In the genomic region with DNA sequence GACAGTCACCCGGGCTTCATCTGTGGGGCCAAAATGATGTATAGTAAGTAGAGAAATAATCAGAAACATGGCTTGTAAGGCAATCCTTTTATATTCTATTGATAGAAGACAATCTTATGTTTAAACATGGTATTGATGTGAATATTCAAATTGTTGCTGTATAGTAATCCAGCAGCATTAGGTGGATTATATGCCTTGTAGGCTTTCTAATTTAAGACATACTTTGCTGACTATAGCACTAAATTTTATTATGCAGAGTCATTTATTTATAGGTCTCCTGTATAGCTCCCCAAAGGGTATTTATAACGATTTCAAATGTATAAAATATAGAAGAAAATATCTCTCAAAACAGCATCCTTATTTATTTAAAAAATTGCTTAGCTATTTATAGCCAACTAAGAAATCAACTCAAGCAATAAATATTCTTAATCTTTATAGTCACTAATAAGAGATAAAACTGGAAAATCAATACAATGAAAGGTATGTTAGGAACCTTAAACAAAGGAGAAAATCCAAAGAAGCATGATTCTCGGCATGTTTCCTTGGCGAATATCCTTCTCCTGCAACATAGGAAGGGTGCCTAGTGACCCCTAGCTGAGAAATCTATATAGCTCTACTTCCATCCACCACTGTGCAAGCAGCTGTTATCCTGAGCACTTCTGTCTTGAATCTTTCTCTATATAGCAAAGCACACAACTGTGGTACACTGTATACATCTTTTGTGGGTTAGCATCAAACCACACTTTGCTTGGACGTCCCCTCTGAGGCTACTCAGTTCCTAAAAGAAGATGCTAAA, we compare ENCODE assay signal across 10 mouse cellular contexts.
DNase-seq lines count a peak whose midpoint lies in the region; ATAC-seq and TF ChIP-seq lines count a peak whose summit lies in the region.
"Had no signal": no experiment of that assay in that cellular context is flagged by ENCODE, and none has a peak within 500 bp of the region (broad histone marks: within the 10 kb centered on the region; RNA-seq: fewer than 3 reads in every experiment).

No protein-coding gene starts in this region.

- DNase-seq in embryonic facial prominence, embryonic 11.5 days (ENCODE audit: low spot score) = peak; percentile 50
- DNase-seq in embryonic facial prominence, embryonic 10.5 days (ENCODE audit: low spot score) = no peak
- no peak for DNase-seq in lung, postnatal 0 days (ENCODE audit: low spot score)
- DNase-seq in lung, postnatal 36 days = no peak
- peak; percentile 75 for DNase-seq in hindbrain, postnatal 0 days (ENCODE audit: low spot score)
- DNase-seq in heart, postnatal 14 days = no peak
- no peak for DNase-seq in urinary bladder, postnatal 36 days (ENCODE audit: low spot score in 2 of 2)
- DNase-seq: heart, adult 11 months had no signal

- H3K27me3 ChIP-seq in embryonic facial prominence, embryonic 11.5 days (ENCODE audit: control insufficient read depth, insufficient read depth, low read length) = no peaks in the 10 kb centered on the region
- no peaks in the 10 kb centered on the region for H3K27me3 ChIP-seq in embryonic facial prominence, embryonic 10.5 days (replicated peaks; ENCODE audit: low read depth, poor library complexity, severe bottlenecking)
- no peaks in the 10 kb centered on the region for H3K27me3 ChIP-seq in lung, postnatal 0 days (replicated peaks; ENCODE audit: insufficient read depth, low read length)
- no peaks in the 10 kb centered on the region for H3K27me3 ChIP-seq in hindbrain, postnatal 0 days (ENCODE audit: insufficient read depth, low read length)
- no peaks in the 10 kb centered on the region for H3K27me3 ChIP-seq in stomach, embryonic 14.5 days (ENCODE audit: control insufficient read depth, insufficient read depth, low read length)
- H3K27me3 ChIP-seq: embryonic facial prominence, embryonic 12.5 days had no signal

- no peaks in the 10 kb centered on the region for H3K36me3 ChIP-seq in embryonic facial prominence, embryonic 11.5 days (replicated peaks; ENCODE audit: control insufficient read depth, insufficient read depth, low read depth, low read length)
- no peaks in the 10 kb centered on the region for H3K36me3 ChIP-seq in embryonic facial prominence, embryonic 10.5 days (replicated peaks)
- H3K36me3 ChIP-seq in lung, postnatal 0 days (ENCODE audit: insufficient read depth, low read length) = no peaks in the 10 kb centered on the region
- no peaks in the 10 kb centered on the region for H3K36me3 ChIP-seq in hindbrain, postnatal 0 days (ENCODE audit: insufficient read depth, low read length)
- H3K36me3 ChIP-seq in stomach, embryonic 14.5 days (ENCODE audit: control insufficient read depth, insufficient read depth, low read length) = no peaks in the 10 kb centered on the region
- H3K36me3 ChIP-seq: embryonic facial prominence, embryonic 12.5 days had no signal

- H3K9ac ChIP-seq in embryonic facial prominence, embryonic 11.5 days (replicated peaks; ENCODE audit: low read length) = no peak overlapping the region
- no peak overlapping the region for H3K9ac ChIP-seq in lung, postnatal 0 days (replicated peaks; ENCODE audit: low read depth)
- H3K9ac ChIP-seq in hindbrain, postnatal 0 days (replicated peaks; ENCODE audit: low read length) = no peak overlapping the region
- no peak overlapping the region for H3K9ac ChIP-seq in stomach, embryonic 14.5 days (replicated peaks; ENCODE audit: low read depth, low read length)
- H3K9ac ChIP-seq: embryonic facial prominence, embryonic 12.5 days had no signal

- TF ChIP-seq EP300 in lung, postnatal 0 days (IDR thresholded peaks at IDR 0.05) = no peak

- ATAC-seq in embryonic facial prominence, embryonic 11.5 days (replicated peaks; ENCODE audit: insufficient number of reproducible peaks, low FRiP score, low TSS enrichment, low read depth) = no peak
- no peak for ATAC-seq in lung, postnatal 0 days
- peak; percentile 82 for ATAC-seq in hindbrain, postnatal 0 days
- 0 out of 2 replicates have a peak, but pooled peaks have one; percentile 33 for ATAC-seq in stomach, embryonic 14.5 days (ENCODE audit: insufficient number of reproducible peaks, insufficient read depth, low FRiP score, low read depth)

- H3K4me1 ChIP-seq in embryonic facial prominence, embryonic 11.5 days (ENCODE audit: control insufficient read depth, insufficient read depth, low read length) = no peaks in the 10 kb centered on the region
- H3K4me1 ChIP-seq in embryonic facial prominence, embryonic 10.5 days = no peaks in the 10 kb centered on the region; the same call in 1 of the 2 replicates
- no peaks in the 10 kb centered on the region for H3K4me1 ChIP-seq in lung, postnatal 0 days (ENCODE audit: insufficient read depth, low read depth, low read length)
- H3K4me1 ChIP-seq in hindbrain, postnatal 0 days (ENCODE audit: insufficient read depth, low read length) = no peaks in the 10 kb centered on the region
- no peaks in the 10 kb centered on the region for H3K4me1 ChIP-seq in stomach, embryonic 14.5 days (ENCODE audit: control insufficient read depth, insufficient read depth, low read length)
- H3K4me1 ChIP-seq: embryonic facial prominence, embryonic 12.5 days had no signal

- H3K9me3 ChIP-seq in embryonic facial prominence, embryonic 11.5 days (replicated peaks; ENCODE audit: control insufficient read depth, low read length) = no peaks in the 10 kb centered on the region
- no peaks in the 10 kb centered on the region for H3K9me3 ChIP-seq in embryonic facial prominence, embryonic 10.5 days
- H3K9me3 ChIP-seq in lung, postnatal 0 days (ENCODE audit: low read length) = no peaks in the 10 kb centered on the region
- H3K9me3 ChIP-seq in hindbrain, postnatal 0 days (ENCODE audit: low read length) = no peaks in the 10 kb centered on the region
- no peaks in the 10 kb centered on the region for H3K9me3 ChIP-seq in stomach, embryonic 14.5 days (ENCODE audit: control insufficient read depth, low read depth, low read length)
- H3K9me3 ChIP-seq: embryonic facial prominence, embryonic 12.5 days had no signal

- peak; percentile 52 for TF ChIP-seq CTCF in lung, postnatal 0 days (IDR thresholded peaks at IDR 0.05)
- TF ChIP-seq CTCF in hindbrain, postnatal 0 days (IDR thresholded peaks at IDR 0.05; ENCODE audit: low read depth) = peak; percentile 74

- intact Hi-C loops in heart, postnatal 14 days (cut with DNase I) = loop anchor here (10.0 kb wide), 1 partner anchor 587 kb away; no protein-coding TSS in a partner anchor

- WGBS in embryonic facial prominence, embryonic 11.5 days = 55% methylated on average over 5 of the region's 5 CpGs
- 50% methylated on average over 5 of the region's 5 CpGs for WGBS in embryonic facial prominence, embryonic 10.5 days
- 35% methylated on average over 5 of the region's 5 CpGs for WGBS in lung, postnatal 0 days
- WGBS in hindbrain, postnatal 0 days = 38% methylated on average over 5 of the region's 5 CpGs
- 39% methylated on average over 5 of the region's 5 CpGs for WGBS in stomach, embryonic 14.5 days

- no peak overlapping the region for H3K27ac ChIP-seq in embryonic facial prominence, embryonic 11.5 days (replicated peaks; ENCODE audit: low read depth, low read length)
- H3K27ac ChIP-seq in embryonic facial prominence, embryonic 10.5 days (replicated peaks) = no peak overlapping the region
- no peak overlapping the region for H3K27ac ChIP-seq in lung, postnatal 0 days (ENCODE audit: low read length)
- no peak overlapping the region for H3K27ac ChIP-seq in hindbrain, postnatal 0 days
- H3K27ac ChIP-seq in stomach, embryonic 14.5 days (ENCODE audit: low read length) = no peak overlapping the region
- H3K27ac ChIP-seq: embryonic facial prominence, embryonic 12.5 days had no signal

- no peak overlapping the region for H3K4me3 ChIP-seq in embryonic facial prominence, embryonic 11.5 days (ENCODE audit: low read depth, low read length)
- H3K4me3 ChIP-seq in embryonic facial prominence, embryonic 10.5 days = no peak overlapping the region
- no peak overlapping the region for H3K4me3 ChIP-seq in lung, postnatal 0 days (ENCODE audit: low read depth, low read length)
- no peak overlapping the region for H3K4me3 ChIP-seq in hindbrain, postnatal 0 days (ENCODE audit: low read length)
- no peak overlapping the region for H3K4me3 ChIP-seq in stomach, embryonic 14.5 days (ENCODE audit: low read depth, low read length)
- H3K4me3 ChIP-seq: embryonic facial prominence, embryonic 12.5 days had no signal

- no peak overlapping the region for H3K4me2 ChIP-seq in embryonic facial prominence, embryonic 11.5 days (ENCODE audit: low read depth, low read length)
- no peak overlapping the region for H3K4me2 ChIP-seq in lung, postnatal 0 days (replicated peaks; ENCODE audit: low read depth, low read length)
- H3K4me2 ChIP-seq in hindbrain, postnatal 0 days (ENCODE audit: low read depth, low read length) = no peak overlapping the region
- H3K4me2 ChIP-seq in stomach, embryonic 14.5 days (replicated peaks; ENCODE audit: low read depth, low read length) = no peak overlapping the region
- H3K4me2 ChIP-seq: embryonic facial prominence, embryonic 12.5 days had no signal

Comparison
In these comparisons a context has a peak if more than half of its experiments do, and no peak if none do; other contexts are left out.
1. DNase-seq: peak in embryonic facial prominence, embryonic 11.5 days (single experiment) and hindbrain, postnatal 0 days (single experiment); none in embryonic facial prominence, embryonic 10.5 days (single experiment), lung, postnatal 0 days (single experiment), lung, postnatal 36 days (single experiment), heart, postnatal 14 days (0 of 2) and urinary bladder, postnatal 36 days (0 of 2).
2. ATAC-seq: peak in hindbrain, postnatal 0 days (single experiment) and stomach, embryonic 14.5 days (single experiment); none in embryonic facial prominence, embryonic 11.5 days (single experiment) and lung, postnatal 0 days (single experiment).